In the genomic region with DNA sequence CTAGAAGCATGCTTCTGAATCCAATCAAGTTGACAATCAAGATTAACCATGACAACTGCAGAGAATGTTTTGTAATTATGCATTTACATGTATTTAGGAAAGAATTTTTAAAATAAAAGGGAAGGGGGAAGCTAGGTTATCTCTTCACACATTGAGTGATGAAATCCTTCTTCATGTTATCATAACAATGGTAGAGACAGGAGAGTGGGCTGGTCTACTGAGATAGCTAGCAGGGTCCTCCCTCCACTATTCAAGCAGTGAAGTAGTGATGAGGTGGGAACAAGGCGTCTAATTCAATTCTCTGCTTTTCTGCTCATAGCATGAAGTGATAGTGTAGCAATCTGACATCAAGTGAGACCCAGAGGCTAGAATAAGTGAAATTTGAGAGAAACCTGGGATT, we compare ENCODE assay signal across 24 mouse cellular contexts.
"Had no signal": no experiment of that assay in that cellular context is flagged by ENCODE, and none has a peak within 500 bp of the region (broad histone marks: within the 10 kb centered on the region; RNA-seq: fewer than 3 reads in every experiment).

No protein-coding gene starts in this region.

- H3K9me3 ChIP-seq: liver, embryonic 15.5 days; lung, embryonic 15.5 days; midbrain, embryonic 10.5 days; midbrain, embryonic 12.5 days; neural tube, embryonic 13.5 days; neural tube, embryonic 15.5 days; stomach, embryonic 15.5 days had no signal

- H3K9ac ChIP-seq: liver, embryonic 15.5 days; liver, postnatal 0 days; lung, embryonic 15.5 days; midbrain, embryonic 12.5 days; neural tube, embryonic 13.5 days; neural tube, embryonic 15.5 days; stomach, embryonic 15.5 days had no signal

- H3K27me3 ChIP-seq: liver, embryonic 15.5 days; neural tube, embryonic 15.5 days; stomach, embryonic 15.5 days had no signal

- H3K36me3 ChIP-seq: liver, embryonic 15.5 days; lung, embryonic 15.5 days; midbrain, embryonic 10.5 days; midbrain, embryonic 12.5 days; neural tube, embryonic 13.5 days; neural tube, embryonic 15.5 days; stomach, embryonic 15.5 days had no signal

- DNase-seq: liver, postnatal 0 days; lung, adult 2 months; lung, postnatal 14 days; lung, postnatal 36 days; midbrain, embryonic 14.5 days; retina, postnatal 1 day; right cerebral cortex, adult 18-20 months; right cerebral cortex, postnatal 14 days; thymus, adult 2 months; thymus, postnatal 25 days; thymus, postnatal 4 days had no signal

- H3K4me3 ChIP-seq: liver, embryonic 15.5 days; lung, embryonic 15.5 days; megakaryocyte, embryonic 14.5 days; midbrain, embryonic 10.5 days; midbrain, embryonic 12.5 days; myocyte; neural tube, embryonic 13.5 days; neural tube, embryonic 15.5 days; stomach, embryonic 15.5 days had no signal

- H3K4me1 ChIP-seq: lung, embryonic 15.5 days; megakaryocyte, embryonic 14.5 days; midbrain, embryonic 10.5 days; midbrain, embryonic 12.5 days; neural tube, embryonic 13.5 days; neural tube, embryonic 15.5 days; stomach, embryonic 15.5 days had no signal

- ATAC-seq: liver, postnatal 0 days; lung, postnatal 0 days; midbrain, embryonic 16.5 days had no signal

- H3K4me2 ChIP-seq: liver, embryonic 15.5 days; lung, embryonic 15.5 days; midbrain, embryonic 12.5 days; neural tube, embryonic 13.5 days; neural tube, embryonic 15.5 days; stomach, embryonic 15.5 days had no signal

- H3K27ac ChIP-seq: liver, embryonic 15.5 days; lung, embryonic 15.5 days; macrophage; midbrain, embryonic 10.5 days; midbrain, embryonic 12.5 days; neural tube, embryonic 13.5 days; neural tube, embryonic 15.5 days; stomach, embryonic 15.5 days; stomach, postnatal 0 days had no signal
